Mouse (Mus musculus): Measurements from ENCODE around the gene Cd5. TPM values are rescaled to one million over a fixed set of nuclear protein-coding genes. Genes with fewer than 3 reads are reported as not detected.

The Cd5 gene
- total RNA-seq, 1 experiment from 2014 or later, result 1.3 TPM

DNA sequence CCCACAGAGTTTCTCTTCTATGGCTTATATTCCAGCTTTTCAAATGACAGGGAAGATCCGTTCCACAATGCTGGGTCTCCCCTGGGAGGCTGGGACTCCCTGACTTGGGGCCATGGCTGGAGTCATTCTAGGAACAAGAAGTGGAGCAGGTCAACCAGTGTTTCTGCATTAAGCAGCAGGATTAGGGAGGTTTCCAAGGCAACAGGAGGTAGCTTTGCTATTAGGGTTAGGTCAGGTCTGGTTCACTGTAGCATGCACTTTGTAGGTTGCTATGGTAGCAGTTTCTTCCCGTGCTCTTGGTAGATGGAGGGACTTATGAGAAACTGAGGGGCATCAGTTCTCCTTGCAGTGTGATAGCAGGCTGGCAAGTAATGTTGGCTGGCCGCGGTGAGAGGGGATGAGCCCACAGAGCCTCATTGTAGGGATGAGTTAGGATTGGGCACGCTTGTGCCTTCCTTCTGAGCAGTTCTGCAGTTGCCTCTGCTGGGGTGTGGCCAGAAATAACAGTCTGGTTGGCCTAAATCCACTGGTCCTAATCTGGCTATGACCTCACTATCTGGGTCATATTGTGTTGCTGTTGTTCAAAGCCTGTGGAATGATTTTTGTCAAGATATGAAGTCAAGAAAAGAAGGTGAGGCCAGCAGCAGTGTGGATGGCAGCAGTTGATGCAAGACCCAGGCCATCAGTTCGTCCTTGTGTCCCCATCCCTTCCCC, 37.6 kb downstream of the Cd5 start:
- peak; percentile 47 for DNase-seq

DNA sequence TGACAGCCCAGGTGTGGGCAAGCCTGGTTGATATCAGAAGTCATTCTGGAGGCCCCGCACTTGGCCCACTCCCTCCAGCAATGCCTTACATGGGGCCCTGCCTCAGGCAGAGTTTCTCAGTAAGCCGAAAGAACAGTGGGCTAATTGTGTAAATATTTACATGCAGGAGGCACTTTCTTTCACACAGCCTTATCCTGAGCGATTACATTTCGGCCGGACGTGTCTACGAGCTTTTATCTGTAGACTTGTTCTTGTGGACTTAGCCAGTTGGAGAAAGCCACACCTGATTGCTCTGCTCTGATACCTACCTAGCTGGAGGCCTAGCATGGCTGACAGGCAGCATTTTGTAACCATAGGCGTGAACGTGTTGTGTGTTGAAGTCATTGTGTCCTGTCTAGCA, 39.0 kb downstream of the Cd5 start:
- DNase-seq, result no peak

DNA sequence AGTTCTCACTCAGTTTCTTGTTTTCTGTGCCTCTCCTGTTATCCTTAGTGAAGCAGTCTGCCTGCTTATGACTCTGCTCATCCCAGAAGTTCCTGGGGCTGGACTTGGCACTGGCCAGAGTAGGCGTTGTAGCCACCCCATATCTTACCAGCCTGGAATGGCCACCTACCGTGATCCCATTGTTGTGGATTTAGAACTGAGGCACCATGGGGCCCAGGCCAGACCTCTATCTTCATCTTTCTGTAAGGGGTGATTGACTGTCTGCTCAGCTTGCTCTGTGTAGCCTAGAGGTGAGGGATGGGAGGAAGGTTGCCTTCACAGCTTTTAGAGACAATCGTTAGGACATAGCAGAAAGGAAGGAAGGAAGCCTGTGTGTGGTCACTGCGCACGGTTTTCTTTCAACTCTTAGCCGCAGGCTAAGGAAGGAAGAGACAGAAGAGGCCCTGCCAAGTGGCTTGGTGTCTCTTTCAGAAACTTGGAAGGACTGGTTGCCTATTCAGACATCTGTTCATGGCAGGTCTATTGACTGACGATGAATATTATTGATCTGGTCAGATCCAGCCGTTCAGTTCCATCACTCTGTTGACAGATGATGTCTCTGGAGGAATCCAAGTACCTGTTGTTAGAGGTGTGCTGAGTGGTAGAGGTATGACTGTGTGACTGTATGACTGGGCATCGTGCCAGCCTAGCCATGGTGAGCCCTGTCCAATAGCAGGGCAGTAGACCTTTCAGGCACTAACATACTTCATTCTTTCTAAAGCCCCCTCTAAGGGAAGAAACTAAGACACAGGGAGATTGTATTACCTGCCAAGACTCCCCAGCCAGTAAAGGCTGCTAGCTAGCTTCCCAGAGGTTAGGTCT, 40.4 kb downstream of the Cd5 start:
- no peak for DNase-seq

DNA sequence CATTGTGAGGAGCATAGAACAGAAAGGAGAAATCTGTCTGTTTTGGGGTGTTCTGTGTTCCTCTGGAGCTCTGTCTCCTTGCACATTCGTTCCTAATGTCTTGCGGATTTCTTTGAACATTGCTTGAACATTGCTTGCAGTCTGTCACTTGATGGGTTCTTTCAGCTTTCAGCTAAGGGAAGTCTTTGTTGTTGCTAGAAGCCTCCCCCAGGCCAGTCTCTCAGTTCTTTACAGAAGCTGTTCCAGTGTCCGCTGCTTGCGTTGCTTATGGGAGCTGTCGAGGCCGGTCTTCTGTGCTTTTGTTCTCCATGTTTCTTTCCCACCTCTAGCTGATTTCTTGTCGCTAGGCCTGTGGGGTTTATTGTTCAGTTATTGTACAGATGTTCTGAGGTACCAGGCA, 43.0 kb downstream of the Cd5 start:
- no peak for DNase-seq

DNA sequence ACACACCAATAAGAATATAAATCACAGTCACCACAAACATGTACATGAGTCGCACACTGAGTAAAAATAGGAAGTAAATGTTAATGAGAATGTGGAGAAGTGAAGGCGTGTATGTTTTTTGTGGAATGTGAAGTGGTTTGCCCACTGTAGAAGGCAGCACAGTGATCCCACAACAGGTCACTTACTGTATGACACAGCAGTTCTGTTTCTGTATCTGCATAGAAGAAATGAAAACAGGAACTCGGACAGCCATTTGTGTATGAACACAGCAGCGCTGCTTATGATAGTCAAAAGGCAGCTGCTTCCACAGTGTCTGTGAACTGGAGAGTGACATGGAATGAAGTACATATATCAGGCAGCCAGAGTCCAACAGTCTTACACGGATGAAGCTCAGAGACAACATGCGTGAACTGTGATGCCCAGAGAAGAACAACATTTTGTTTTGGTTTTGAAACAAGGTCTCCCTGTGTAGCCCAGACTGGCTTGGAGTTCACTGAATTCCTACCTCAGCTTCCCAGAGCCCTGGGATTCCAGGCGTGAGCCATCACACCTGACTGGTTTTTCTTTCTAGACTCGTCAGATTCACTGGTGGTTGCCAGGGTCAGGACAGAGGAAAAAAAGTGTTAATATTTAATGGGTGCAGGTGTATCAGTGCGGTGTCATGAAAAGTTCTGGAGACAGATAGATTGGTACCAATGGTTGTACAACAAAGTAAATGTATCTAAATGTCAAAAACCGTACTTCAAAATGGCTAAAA, 44.7 kb downstream of the Cd5 start:
- no peak for DNase-seq

DNA sequence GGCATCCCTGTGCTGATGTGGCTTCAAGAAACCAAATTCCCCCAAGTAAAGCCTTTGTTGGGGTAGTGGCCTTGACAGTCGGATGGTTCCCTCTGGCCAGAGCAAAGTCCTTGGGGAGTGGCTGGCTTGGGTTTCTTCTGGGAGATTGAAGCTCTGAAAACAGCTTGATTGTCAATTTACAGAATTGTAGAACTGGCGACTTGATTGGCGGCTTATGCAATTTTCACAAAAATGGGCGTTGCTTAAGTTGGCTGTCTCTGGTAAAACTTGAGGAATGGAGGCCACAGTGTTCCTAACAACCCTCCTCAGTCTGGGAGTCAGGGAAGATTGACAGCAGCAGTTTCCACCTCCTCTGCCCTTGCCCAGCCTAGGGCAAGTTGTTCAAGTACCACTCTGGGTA, 46.4 kb downstream of the Cd5 start:
- DNase-seq, result peak; percentile 30

DNA sequence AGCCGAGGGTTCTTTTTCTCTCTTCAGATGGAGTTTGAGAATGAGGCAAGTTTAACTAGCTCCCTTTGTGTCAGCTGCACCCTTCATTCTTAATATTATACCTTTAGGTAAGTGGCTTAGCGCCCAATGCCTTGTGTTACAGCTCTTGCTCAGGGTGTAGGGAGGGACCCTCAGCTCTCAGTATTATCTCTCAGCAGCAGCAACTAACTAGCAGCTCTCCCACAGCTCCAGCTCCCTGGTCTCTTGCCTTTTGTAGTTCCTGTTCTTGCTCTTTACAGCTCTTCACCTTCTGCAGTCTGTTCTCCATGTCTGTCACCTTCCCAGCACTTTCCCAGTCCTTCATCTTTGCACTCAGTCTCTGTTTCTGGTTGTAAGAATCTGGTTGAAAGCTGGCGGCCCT, 47.1 kb downstream of the Cd5 start:
- DNase-seq, result no peak

DNA sequence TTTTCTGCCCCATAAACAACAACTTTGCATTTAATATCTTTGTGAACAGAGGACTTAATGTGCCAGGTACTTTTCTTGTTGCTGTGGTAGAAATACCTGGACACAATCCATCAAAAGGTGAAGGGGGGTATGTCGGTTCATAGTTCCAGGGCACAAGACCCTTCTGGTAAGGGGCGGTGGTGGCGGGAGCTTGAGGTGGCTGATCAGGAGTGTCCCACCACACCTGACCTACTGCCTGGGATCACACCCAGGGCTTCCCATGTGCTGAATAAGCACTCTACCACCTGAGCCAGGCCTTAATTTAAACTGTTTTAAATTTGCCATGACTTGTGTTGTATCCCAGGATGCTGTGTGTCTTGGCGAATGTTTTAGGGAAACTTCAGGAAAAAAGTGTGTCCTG, 47.7 kb downstream of the Cd5 start:
- no peak for DNase-seq

DNA sequence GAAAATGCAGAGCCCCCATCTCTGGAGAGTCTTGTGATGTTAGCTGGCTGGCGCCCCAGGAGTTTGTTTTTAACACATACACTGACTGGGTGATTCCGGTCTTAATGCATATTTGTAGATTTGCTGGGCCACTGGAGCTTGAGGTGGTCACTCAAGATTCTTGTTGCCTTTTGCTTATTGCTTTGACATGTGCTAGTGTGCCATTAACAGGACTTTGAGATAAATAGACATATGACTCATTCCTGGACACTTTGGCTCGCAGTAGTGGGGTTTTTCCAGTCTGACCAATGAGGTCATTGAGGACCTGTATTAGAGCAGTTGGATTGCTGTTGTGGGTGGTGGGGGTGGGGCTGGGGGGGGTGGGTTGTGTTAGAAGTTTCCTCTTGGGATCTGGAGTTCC, 48.5 kb downstream of the Cd5 start:
- DNase-seq, result peak; percentile 60

DNA sequence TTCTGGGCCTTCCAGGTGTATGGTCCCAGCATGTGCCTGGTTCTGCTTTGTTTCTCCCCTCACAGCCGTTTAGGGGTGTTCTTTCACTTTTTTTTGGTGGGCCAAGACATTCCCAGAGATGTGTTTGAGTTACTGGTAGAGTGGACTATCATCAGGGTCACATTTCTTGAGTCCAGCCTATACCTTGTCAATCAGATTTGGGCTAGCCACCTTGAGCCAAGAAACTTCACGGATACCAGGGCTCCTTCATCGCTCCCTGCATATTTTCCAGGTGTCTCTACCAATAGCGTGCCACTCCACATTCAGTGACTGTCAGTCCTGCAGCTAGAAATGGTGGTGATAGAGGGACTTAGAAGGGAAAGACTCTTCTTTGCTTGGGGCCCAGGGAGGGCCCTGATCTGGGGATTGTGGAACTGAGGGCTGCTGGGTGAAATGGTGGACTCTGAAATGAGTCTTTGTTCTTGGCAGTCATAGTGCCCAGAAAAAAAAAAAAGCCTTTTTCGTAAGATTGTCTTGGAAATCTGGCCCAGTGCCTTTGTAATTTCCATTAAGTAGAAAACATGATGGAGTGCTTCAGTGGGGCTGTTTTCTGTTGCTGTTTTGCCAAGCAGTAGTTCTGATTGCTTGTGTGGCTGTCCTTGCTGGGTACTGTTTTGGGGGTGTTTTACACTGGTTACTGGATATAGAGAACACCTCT, 49.2 kb downstream of the Cd5 start:
- peak; percentile 42 for DNase-seq

DNA sequence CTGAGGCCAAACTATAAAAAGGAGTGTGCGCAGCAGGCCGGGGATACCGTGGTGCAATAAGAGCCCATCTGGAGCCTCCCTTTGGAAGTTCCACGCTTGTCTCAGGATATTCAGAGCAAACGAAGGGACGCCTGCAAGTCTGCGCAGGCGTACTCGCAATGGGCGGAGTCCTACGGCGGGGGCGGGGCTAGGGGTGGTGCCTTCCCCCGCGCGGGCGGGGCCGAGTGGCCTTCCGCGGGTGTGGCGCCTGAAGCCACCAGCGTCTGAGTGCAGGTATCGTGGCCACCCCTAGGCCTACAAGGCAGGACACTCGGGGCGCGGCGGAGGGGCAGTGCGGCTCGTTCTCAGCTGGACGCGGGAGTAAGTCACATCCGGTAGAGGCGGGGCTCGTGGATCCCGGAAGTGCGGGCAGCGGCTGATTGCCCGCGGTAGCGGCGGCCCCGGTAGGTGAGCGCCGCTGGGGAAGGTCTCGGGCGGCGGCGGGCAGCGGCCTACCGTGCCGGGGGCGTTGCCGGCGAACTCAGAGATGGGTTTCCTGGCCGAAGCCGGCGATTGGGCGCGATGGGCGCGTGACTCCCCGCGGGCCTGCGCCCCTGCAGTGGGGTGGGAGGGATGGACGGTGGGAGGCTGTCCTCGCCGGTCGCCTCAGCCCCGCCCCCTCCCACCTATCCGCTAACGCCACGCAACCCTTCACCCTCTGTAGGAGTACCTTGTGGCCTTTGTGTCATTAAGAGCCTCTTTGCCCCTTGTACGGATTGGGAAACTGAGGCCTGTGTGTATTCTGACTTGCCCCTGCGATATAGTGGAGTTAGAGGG, 50.1 kb downstream of the Cd5 start, which contains the start of gene Vps37c:
Gene Vps37c (plus strand): TSS at position 199 of the 816 bp plus-strand sequence.
- peak; percentile 98 for DNase-seq

DNA sequence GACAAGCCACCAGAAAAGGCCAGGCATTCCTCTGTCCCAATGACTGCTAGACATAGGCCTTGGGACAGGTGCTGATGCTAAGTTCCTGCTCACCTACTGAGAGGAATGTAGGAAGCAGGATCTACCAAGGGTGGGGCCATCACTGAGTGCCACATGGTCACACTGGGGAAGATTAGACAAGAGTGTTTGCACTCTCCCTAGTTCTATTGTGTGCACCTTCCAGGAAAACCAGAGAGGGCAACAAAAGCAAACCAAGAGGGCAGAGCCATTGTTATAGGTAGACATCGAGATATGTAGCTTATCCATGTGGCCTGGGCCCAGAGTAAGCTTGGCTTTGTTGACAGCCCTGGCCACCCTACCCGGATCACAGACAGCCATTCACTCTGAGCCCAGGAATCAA, 53.1 kb downstream of the Cd5 start:
- DNase-seq, result no peak

DNA sequence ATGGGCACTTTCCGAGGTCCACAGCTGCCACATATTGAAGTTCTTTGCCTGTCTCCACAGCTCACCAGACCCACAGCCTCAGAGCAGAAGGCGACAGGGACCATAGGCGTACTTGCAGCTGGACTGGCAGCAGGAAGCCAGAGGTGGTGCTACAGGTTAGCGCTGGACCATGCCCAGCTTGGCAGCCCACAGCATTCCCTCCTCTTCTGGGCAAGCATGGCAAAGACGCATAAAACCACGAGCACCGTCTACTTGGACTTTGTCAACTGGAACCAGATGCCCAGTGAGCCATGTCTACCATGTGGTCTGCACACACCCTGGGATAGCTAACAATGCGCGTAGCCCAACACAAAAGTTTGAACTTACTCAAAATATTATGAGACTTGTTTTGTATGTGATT, 53.7 kb downstream of the Cd5 start:
- DNase-seq, result no peak

DNA sequence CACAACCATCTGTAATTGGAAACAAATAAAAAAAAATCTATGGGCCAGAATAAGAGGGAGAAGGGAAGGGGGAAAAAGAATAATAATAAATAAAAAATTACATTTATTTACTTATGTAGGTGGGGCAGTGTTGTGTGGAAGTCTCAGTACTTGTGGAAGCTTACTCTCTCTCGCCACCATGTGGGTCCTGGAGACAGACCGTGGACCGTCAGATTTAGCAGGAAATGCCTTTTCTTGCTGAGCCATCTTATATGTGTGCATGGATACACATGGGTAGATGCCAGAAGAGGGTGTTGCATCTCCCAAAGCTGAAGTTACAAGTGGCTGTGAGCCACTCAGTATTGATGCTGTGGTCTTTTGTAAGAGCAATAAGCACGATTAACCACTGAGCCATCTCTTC, 57.2 kb downstream of the Cd5 start:
- no peak for DNase-seq

DNA sequence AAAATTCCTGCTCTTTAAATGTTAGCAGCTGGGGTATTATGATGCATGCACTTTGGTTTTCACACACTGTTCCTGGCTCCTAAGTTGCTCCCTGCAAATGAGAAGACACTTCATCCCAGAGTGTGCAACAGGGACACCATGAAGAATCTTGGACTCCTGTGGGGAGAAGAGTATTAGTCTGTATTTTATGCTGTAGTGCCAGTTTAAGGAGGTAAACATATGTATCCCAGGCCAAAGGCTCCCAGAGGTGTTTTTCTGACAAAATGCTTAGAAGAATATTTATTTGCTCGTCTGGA, 60.1 kb downstream of the Cd5 start:
- no peak for DNase-seq

DNA sequence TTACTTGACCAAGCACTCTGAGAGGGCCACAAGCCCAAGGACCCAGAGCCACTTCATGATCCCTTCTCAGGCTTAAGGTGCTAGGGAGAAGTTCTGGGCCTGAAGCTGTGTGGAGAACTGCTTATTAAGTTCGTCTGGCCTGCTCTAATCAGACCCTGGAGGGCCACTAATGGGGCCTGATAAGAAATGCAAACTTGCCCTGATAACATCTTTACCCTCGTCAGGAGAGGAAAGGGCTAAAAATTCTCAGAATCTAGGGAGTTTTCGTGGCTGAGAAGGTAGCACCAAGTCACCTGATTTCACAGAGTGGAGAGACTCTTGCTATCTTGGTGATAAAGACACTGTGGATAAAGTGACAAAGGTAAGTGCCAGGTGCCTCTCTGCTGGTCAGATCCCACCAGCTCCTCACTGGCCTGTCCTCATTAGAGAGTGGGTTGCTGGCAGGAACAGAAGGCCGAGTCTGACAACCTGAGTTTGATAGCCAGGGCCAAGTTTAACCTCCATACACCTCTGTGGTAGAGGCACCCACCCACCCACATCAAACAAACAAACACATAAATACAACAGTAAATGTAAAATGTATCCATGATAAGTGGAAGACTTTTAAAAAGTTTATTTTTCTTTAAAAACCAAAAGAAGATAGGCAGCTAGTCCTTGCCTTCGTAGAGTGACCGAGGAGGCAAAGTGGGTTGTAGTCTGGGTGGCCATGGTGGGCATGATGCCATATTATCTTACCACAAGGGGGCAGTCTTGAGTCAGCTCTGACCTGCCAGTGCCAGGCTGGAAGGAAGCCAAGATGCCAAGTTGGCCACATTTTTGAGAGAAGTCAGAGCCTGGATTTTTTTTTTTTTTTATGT, 60.7 kb downstream of the Cd5 start, which contains the start of gene Pga5:
Gene Pga5 (minus strand): TSS at position 157 of the 857 bp plus-strand sequence.
- DNase-seq, result peak; percentile 93

DNA sequence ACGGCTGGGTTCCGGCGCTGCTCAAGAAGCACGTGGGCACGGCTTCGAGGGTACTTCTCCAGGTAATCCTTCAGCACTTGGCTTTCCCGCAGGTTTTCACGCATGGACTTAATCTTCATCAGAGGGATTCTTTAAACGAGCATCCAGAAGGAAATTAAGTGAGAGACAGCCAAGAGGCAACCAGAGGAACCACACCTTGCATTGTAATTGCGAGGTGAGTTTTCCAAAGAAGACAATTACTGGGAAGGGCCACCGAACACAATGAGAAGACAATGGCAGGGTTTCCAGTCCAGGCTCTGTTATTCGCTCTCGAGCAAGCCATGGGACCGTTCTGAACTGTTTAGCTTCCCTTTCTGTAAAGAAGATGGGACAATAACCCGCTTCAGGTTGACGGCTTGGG, 62.1 kb downstream of the Cd5 start:
- DNase-seq, result no peak

DNA sequence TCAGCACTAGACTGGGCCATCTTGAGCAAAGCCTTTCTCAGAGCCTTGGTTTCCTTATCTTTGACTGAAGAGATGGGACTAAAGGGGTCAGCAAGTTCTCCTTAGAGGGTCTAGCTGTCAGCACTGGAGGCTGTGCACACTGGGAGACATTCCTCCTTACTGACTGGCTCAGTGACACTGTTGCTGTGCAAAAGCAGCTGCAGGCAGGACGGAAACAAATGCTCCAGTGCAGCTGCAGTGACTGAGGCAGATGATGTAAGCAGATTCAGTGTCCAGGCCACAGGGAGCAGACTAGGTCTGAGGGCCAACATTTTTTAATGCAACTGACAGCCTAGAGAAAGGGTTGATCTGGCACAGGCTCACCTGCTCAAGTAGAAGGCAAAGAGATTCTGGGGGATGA, 65.5 kb downstream of the Cd5 start:
- no peak for DNase-seq

DNA sequence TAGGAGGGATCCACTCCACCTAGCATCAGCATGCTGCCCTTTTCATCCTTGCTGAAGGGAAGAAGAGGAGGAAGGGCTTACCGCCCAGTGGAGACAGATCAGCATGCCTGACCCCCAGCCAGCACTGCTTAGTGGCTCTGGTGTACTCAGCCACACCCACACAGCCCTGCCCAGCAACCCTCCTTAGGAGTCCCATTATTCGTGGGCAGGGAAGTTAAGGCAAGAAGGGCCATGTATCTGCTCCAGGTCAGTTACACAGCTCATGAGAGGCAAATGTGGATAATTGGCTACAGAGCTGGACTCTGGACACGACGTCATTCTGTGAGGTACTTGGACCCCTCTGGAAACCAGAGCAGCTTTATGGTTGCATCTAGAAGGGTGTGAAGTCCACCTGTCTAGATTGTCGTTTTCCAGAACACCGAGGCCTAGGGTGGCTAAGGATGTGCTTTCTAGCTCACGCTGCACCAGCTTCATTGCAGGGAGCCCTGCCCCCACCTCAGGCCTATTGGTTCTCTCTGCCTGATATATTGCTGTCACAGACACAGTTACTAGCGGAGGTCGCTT, 66.9 kb downstream of the Cd5 start:
- no peak for DNase-seq

DNA sequence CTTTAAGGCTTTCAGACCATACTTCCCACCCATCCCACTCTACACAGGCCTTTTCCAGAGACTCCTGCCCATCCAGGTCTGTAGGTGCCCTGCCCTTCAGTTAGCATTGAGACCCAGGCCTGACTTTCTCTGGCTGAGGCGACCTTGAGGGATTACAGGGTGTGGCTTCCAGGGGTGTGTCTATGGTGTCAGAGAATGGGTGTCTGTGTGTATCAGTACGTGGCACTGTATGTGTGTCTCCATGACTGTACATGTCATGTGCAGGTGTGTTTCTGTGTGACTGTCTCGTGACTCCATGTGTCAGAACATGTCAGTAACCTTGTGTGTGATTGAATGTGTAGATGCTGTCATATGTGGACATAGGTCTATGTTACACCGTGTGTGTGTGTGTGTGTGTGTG, 67.5 kb downstream of the Cd5 start:
- DNase-seq, result no peak
